Mouse (Mus musculus) MEL (cell line): Measurements from ENCODE around the gene Hpcal1. TPM values are rescaled to one million over a fixed set of nuclear protein-coding genes. Genes with fewer than 3 reads are reported as not detected.

ENCODE experiments used
- DNase-seq: peaks from one replicate; pipeline ENCODE4 v3.0.0; 2011; ENCODE audit warnings: low read depth, low spot score
- H3K27ac ChIP-seq: 2 replicates; pipeline ENCODE4 v1.5.1; 2012; ENCODE audit warnings: low read depth, mild to moderate bottlenecking, control low read depth, low read length, moderate library complexity; ENCODE audit not compliant: control insufficient read depth
- H3K27me3 ChIP-seq, 2 experiments: fragments of 150-350 bp in 1 of 2; sonication (generic) in 1 of 2; 2 replicates each; pipeline ENCODE4 v1.6.1; 2012; ENCODE audit warnings: low read length in 2 of 2, mild to moderate bottlenecking in 2 of 2, improper control_type of control experiment in 1 of 2, moderate library complexity in 1 of 2; ENCODE audit not compliant: insufficient read depth in 2 of 2, control insufficient read depth in 1 of 2
- H3K36me3 ChIP-seq, 2 experiments: 2 replicates each; pipeline ENCODE4 v1.6.1; 2012 to 2014; ENCODE audit warnings: low read length in 2 of 2, improper control_type of control experiment in 1 of 2, inconsistent platforms in 1 of 2, mild to moderate bottlenecking in 1 of 2; ENCODE audit not compliant: insufficient read depth in 2 of 2, control insufficient read depth in 1 of 2
- H3K4me1 ChIP-seq, 2 experiments: fragments of 150-350 bp in 1 of 2; sonication (generic) in 1 of 2; 2 replicates each; pipeline ENCODE4 v1.6.1; 2012; ENCODE audit warnings: low read length in 2 of 2, improper control_type of control experiment in 1 of 2, mild to moderate bottlenecking in 1 of 2; ENCODE audit not compliant: insufficient read depth in 2 of 2, control insufficient read depth in 1 of 2
- H3K4me3 ChIP-seq, 2 experiments: fragments of 150-350 bp in 1 of 2; sonication (generic) in 1 of 2; 2 replicates each; pipeline ENCODE4 v1.5.1; 2012; ENCODE audit warnings: low read depth in 2 of 2, low read length in 2 of 2, mild to moderate bottlenecking in 2 of 2, moderate library complexity in 2 of 2, control low read depth in 1 of 2, improper control_type of control experiment in 1 of 2; ENCODE audit not compliant: control insufficient read depth in 1 of 2, insufficient read depth in 1 of 2
- H3K79me2 ChIP-seq: 2 replicates; pipeline ENCODE4 v1.6.1; 2012; ENCODE audit warnings: mild to moderate bottlenecking, low read length, moderate library complexity; ENCODE audit not compliant: control insufficient read depth, poor library complexity, insufficient read depth
- H3K9ac ChIP-seq: 2 replicates; pipeline ENCODE4 v1.6.1; 2012; ENCODE audit warnings: low read depth, mild to moderate bottlenecking, control low read depth, low read length, moderate library complexity; ENCODE audit not compliant: control insufficient read depth, poor library complexity, severe bottlenecking
- H3K9me3 ChIP-seq: fragments of 150-350 bp; sonication (generic); replicated peaks from 2 replicates; pipeline ENCODE4 v1.6.1; 2012; ENCODE audit warnings: mild to moderate bottlenecking, low read length, improper control_type of control experiment, moderate library complexity; ENCODE audit not compliant: insufficient read depth
- BHLHE40 ChIP-seq: IDR thresholded peaks from 2 replicates; pipeline ENCODE4 v1.6.1; 2012; ENCODE audit warnings: low read depth, mild to moderate bottlenecking, inconsistent platforms, low read length, improper control_type of control experiment, borderline replicate concordance
- CHD1 ChIP-seq: IDR thresholded peaks from 2 replicates; pipeline ENCODE4 v1.6.1; 2012; ENCODE audit warnings: low read depth, mild to moderate bottlenecking, inconsistent platforms, low read length, improper control_type of control experiment
- CTCF ChIP-seq, 3 experiments: IDR thresholded peaks in 2 of 3; conservative IDR thresholded peaks in 1 of 3; 2 replicates each; pipeline ENCODE4 v1.5.1; 2011 to 2012; ENCODE audit warnings: low read length in 3 of 3, low read depth in 2 of 3, mild to moderate bottlenecking in 2 of 3, improper control_type of control experiment in 1 of 3, inconsistent platforms in 1 of 3, mixed read lengths in 1 of 3, moderate library complexity in 1 of 3; ENCODE audit not compliant: control insufficient read depth in 1 of 3, insufficient read depth in 1 of 3, poor library complexity in 1 of 3, severe bottlenecking in 1 of 3
- ELF1 ChIP-seq: IDR thresholded peaks from 2 replicates; pipeline ENCODE4 v1.6.1; 2014; ENCODE audit warnings: low read depth, mild to moderate bottlenecking, inconsistent platforms, low read length, improper control_type of control experiment, moderate library complexity
- EP300 ChIP-seq, 2 experiments: IDR thresholded peaks; 2 replicates each; pipeline ENCODE4 v1.6.1; 2011; ENCODE audit warnings: improper control_type of control experiment in 2 of 2, low read length in 2 of 2, low read depth in 1 of 2, mild to moderate bottlenecking in 1 of 2
- ETS1 ChIP-seq: IDR thresholded peaks from 2 replicates; pipeline ENCODE4 v1.6.1; 2012; ENCODE audit warnings: low read depth, mild to moderate bottlenecking, inconsistent platforms, low read length, improper control_type of control experiment, moderate library complexity
- GATA1 ChIP-seq: IDR thresholded peaks from 2 replicates; pipeline ENCODE4 v1.6.1; 2011; ENCODE audit warnings: low read depth, low read length, improper control_type of control experiment
- MAFK ChIP-seq: IDR thresholded peaks from 2 replicates; pipeline ENCODE4 v1.6.1; 2011; ENCODE audit warnings: low read depth, mild to moderate bottlenecking, low read length, improper control_type of control experiment, borderline replicate concordance
- MAX ChIP-seq: IDR thresholded peaks from 2 replicates; pipeline ENCODE4 v1.6.1; 2011; ENCODE audit warnings: low read length, improper control_type of control experiment
- MAZ ChIP-seq: IDR thresholded peaks from 2 replicates; pipeline ENCODE4 v1.6.1; 2012; ENCODE audit warnings: low read depth, mild to moderate bottlenecking, inconsistent platforms, low read length, improper control_type of control experiment
- MEF2A ChIP-seq: IDR thresholded peaks from 2 replicates; pipeline ENCODE4 v1.6.1; 2014; ENCODE audit warnings: low read depth, mild to moderate bottlenecking, inconsistent platforms, low read length, improper control_type of control experiment; ENCODE audit not compliant: poor library complexity, insufficient replicate concordance, severe bottlenecking; ENCODE audit errors: extremely low read depth
- NELFE ChIP-seq: IDR thresholded peaks from 2 replicates; pipeline ENCODE4 v1.6.1; 2011; ENCODE audit warnings: low read depth, low read length, improper control_type of control experiment
- POLR2A ChIP-seq, 2 experiments: IDR thresholded peaks; 2 replicates each; pipeline ENCODE4 v1.6.1; 2011 to 2012; ENCODE audit warnings: low read length in 2 of 2, mild to moderate bottlenecking in 2 of 2, control low read depth in 1 of 2, improper control_type of control experiment in 1 of 2, low read depth in 1 of 2, moderate library complexity in 1 of 2; ENCODE audit not compliant: control insufficient read depth in 1 of 2, insufficient read depth in 1 of 2, poor library complexity in 1 of 2
- POLR2AphosphoS5 ChIP-seq: IDR thresholded peaks from 2 replicates; pipeline ENCODE4 v1.6.1; 2012; ENCODE audit warnings: low read depth, borderline replicate concordance, mild to moderate bottlenecking, inconsistent platforms, low read length, moderate library complexity, mixed read lengths
- SIN3A ChIP-seq: IDR thresholded peaks from 2 replicates; pipeline ENCODE4 v1.6.1; 2012; ENCODE audit warnings: low read length, improper control_type of control experiment, inconsistent platforms
- SMC3 ChIP-seq: IDR thresholded peaks from 2 replicates; pipeline ENCODE4 v1.6.1; 2011; ENCODE audit warnings: low read depth, low read length, improper control_type of control experiment
- TBP ChIP-seq: IDR thresholded peaks from 2 replicates; pipeline ENCODE4 v1.8.0; 2011; ENCODE audit warnings: low read depth, low read length, improper control_type of control experiment
- USF2 ChIP-seq, 2 experiments: IDR thresholded peaks; 2 replicates each; pipeline ENCODE4 v1.6.1; 2011 to 2012; ENCODE audit warnings: improper control_type of control experiment in 2 of 2, low read length in 2 of 2, borderline replicate concordance in 1 of 2, inconsistent platforms in 1 of 2, low read depth in 1 of 2, mild to moderate bottlenecking in 1 of 2; ENCODE audit not compliant: insufficient read depth in 1 of 2
- ZKSCAN1 ChIP-seq: IDR thresholded peaks from 2 replicates; pipeline ENCODE4 v1.6.1; 2012; ENCODE audit warnings: low read depth, mild to moderate bottlenecking, inconsistent platforms, low read length, improper control_type of control experiment, moderate library complexity
- ZMIZ1 ChIP-seq: IDR thresholded peaks from 2 replicates; pipeline ENCODE4 v1.6.1; 2012; ENCODE audit warnings: low read depth, mild to moderate bottlenecking, inconsistent platforms, low read length, improper control_type of control experiment, moderate library complexity
- ZNF384 ChIP-seq: IDR thresholded peaks from 2 replicates; pipeline ENCODE4 v1.6.1; 2012; ENCODE audit warnings: low read depth, mild to moderate bottlenecking, inconsistent platforms, low read length, improper control_type of control experiment
- polyA plus RNA-seq, 2 experiments: library from polyadenylated mRNA; stranded (reverse) in 1 of 2; unstranded in 1 of 2; fragments of >175 nt in 1 of 2; fragments of >200 nt in 1 of 2; gene quantifications; 2 replicates each; pipeline versions ENCODE4 v1.2.1 to v1.2.4; 2012; ENCODE audit warnings: low replicate concordance in 2 of 2, low read depth in 1 of 2; ENCODE audit not compliant: insufficient read length in 2 of 2, insufficient read depth in 1 of 2, missing spikeins in 1 of 2
- total RNA-seq: library from RNA; depleted of rRNA; stranded (reverse); fragments of 300-350 nt; gene quantifications from 2 replicates; pipeline ENCODE4 v1.2.3, GENCODE M21; 2012

Hpcal1 gene
- total and polyA plus RNA-seq, 3 experiments, result 9.1 to 23.0 TPM; not detected in 1

- TF ChIP-seq TBP, result no peak
- no peak for TF ChIP-seq NELFE
- TF ChIP-seq USF2 (IDR thresholded peaks at IDR 0.05; ENCODE audit: borderline replicate concordance in 1 of 2, insufficient read depth in 1 of 2, low read depth in 1 of 2, low read length in 2 of 2), result no peak
- no peak for TF ChIP-seq MAX
- TF ChIP-seq ELF1, result no peak
- no peak for TF ChIP-seq EP300 (IDR thresholded peaks at IDR 0.05; ENCODE audit: low read depth in 1 of 2, low read length in 2 of 2)
- TF ChIP-seq MAZ, result no peak
- TF ChIP-seq ZKSCAN1, result no peak
- no peak for TF ChIP-seq CHD1
- TF ChIP-seq ZMIZ1, result no peak
- no peak overlapping the region for H3K27ac ChIP-seq
- no peak for DNase-seq
- no peaks in the 10 kb centered on the region for H3K9me3 ChIP-seq
- H3K4me1 ChIP-seq, result no peaks in the 10 kb centered on the region
- no peaks in the 10 kb centered on the region for H3K79me2 ChIP-seq
- H3K4me3 ChIP-seq, result no peak overlapping the region
- H3K9ac ChIP-seq, result no peak overlapping the region
- no peaks in the 10 kb centered on the region for H3K36me3 ChIP-seq
- H3K27me3 ChIP-seq, result no peaks in the 10 kb centered on the region; a peak in 1 of 4 replicates
Observed at GRCm38 (mm10) chr12:17651223-17652095, 39.2 kb upstream of the Hpcal1 start.

- DNase-seq, result no peak
- H3K9ac ChIP-seq, result no peak overlapping the region
- no peak for TF ChIP-seq POLR2AphosphoS5
- TF ChIP-seq SMC3, result no peak
- no peak for TF ChIP-seq EP300 (IDR thresholded peaks at IDR 0.05; ENCODE audit: low read depth in 1 of 2, low read length in 2 of 2)
- no peak for TF ChIP-seq BHLHE40
- no peak for TF ChIP-seq POLR2A (IDR thresholded peaks at IDR 0.05; ENCODE audit: control insufficient read depth in 1 of 2, insufficient read depth in 1 of 2, low read depth in 1 of 2, low read length in 2 of 2, poor library complexity in 1 of 2)
- no peak for TF ChIP-seq ELF1
- no peak for TF ChIP-seq GATA1
- no peak for TF ChIP-seq CTCF (IDR thresholded peaks at IDR 0.05 in 2 of 3, conservative IDR thresholded peaks at IDR 0.05 in 1 of 3; ENCODE audit: control insufficient read depth in 1 of 3, insufficient read depth in 1 of 3, low read depth in 2 of 3, low read length in 3 of 3, poor library complexity in 1 of 3, severe bottlenecking in 1 of 3)
- no peak for TF ChIP-seq MAZ
- no peak for TF ChIP-seq USF2 (IDR thresholded peaks at IDR 0.05; ENCODE audit: borderline replicate concordance in 1 of 2, insufficient read depth in 1 of 2, low read depth in 1 of 2, low read length in 2 of 2)
- TF ChIP-seq MAFK, result no peak
- TF ChIP-seq ZNF384, result no peak
- TF ChIP-seq SIN3A, result no peak
- no peak for TF ChIP-seq ETS1
- no peak for TF ChIP-seq MEF2A
- H3K4me1 ChIP-seq, result no peaks in the 10 kb centered on the region
- no peaks in the 10 kb centered on the region; a peak in 1 of 4 replicates for H3K27me3 ChIP-seq
- no peak overlapping the region for H3K27ac ChIP-seq
- no peaks in the 10 kb centered on the region for H3K36me3 ChIP-seq
- H3K4me3 ChIP-seq, result no peak overlapping the region
- no peaks in the 10 kb centered on the region for H3K9me3 ChIP-seq
- H3K79me2 ChIP-seq, result no peaks in the 10 kb centered on the region
Observed at GRCm38 (mm10) chr12:17652216-17653050, 38.2 kb upstream of the Hpcal1 start.
